Mouse (Mus musculus) right cerebral cortex, adult 18-20 months (tissue): Measurements from ENCODE around the gene Mkrn2os.
"Not testable (repeated sequence)": the region's sequence is repeated elsewhere in the genome, so short reads cannot be mapped to it uniquely, and the experiment has no call there.

Experiments used
- DNase-seq: peaks from one replicate; pipeline ENCODE4 v3.0.0; 2022; ENCODE audit warnings: mixed read lengths

Gene Mkrn2os

DNA sequence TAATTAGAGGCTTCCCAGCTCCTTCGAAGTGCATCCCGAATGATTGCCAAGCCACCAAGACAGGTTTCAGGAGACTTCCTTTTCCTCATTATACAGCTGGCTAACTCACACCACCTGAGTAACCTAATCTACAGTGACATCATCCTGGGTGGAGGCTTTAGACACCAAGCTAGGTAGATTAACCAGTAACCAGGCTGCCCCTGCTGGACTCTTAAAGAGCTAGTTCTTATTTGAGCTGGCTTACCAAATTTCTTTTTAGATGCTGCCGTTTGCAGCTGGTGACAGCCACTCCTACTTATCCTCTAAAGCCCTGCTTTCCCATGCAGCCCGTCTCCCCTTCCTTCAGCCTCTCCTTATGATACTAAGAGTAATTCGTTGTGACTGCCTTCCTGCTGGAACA lies at the start of gene Mkrn2os:
Gene Mkrn2os, minus strand, starts transcription at position 119 of the 400 bp plus-strand sequence.
- DNase-seq: no peak

- not testable (repeated sequence) for DNase-seq
Measured at GRCm38 (mm10) chr6:115638188-115638587, 45.8 kb upstream of the Mkrn2os start.

DNA sequence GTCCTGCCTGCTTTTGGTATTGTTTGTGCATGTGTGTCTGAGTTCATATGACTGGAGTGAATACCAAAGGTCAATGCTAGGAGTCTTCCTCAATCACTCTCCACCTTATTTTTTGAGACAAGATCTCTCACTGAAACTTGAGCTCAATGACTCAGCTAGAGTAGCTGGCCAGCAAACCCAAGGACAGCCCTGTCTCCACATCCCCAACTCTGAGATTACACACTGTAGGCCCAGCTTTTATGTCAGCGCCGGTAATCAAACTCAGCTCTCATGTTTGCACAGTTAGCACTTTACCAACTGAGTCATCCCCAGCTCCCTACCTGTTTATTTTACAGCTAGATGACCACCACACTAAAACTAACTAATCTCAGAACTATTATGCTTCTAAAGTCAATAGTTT lies 41.6 kb upstream of the Mkrn2os start:
- no peak for DNase-seq

DNA sequence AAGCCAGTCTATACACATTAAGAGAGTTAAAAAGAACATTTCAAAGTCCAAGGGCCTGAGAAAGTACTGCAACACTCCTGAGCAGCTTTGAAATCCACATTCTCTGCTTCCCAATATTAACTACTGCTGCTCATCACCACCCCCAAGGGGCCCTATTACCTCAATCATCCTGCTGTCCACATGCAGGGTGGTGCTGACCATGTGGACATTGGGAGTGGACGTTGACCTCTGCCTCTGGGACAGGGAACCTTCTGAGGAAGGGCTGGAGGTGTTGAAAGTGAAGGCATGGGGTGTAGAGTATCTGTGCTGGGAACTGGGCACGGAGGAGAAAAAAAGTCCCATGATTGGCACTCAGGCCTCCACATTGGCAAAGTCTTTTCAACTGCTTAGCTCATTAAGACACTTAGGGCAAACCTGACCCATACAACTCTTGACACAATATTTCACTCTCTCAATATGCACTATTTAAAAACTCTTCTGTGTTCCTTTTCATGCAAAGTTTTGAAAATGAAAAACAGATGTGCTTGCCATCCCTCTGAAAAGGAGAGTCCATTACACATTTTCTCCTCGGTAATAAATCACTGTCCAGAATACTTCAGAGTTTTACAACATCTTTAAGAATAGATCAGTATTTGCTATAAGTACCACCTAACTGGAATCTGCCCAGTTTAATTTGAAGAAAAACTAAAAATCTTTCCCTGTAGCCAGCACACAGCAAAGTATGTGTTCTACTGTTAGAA lies 38.9 kb upstream of the Mkrn2os start:
- no peak for DNase-seq

GRCm38 (mm10) chr6:115626121-115626520 lies 33.7 kb upstream of the Mkrn2os start:
- DNase-seq: no peak

DNA sequence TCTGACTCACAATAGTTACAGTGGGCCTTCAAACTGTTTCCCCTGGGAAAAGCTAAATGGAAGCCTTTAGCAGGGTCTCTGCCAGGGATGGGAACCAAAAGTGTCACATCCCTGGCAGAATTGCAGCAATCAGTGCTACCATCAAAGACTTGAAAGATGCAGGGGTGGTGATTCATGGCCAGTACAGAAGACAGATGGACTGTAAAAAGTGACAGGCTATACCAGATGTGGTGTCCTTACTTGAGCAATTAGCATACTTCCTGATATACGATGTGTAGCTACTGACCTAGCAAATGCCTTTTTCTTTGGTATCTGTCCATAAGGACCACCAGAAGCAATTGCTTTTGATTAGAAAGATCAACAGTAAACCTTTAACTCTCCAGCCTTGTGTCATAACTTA lies 28.6 kb upstream of the Mkrn2os start:
- no peak for DNase-seq

DNA sequence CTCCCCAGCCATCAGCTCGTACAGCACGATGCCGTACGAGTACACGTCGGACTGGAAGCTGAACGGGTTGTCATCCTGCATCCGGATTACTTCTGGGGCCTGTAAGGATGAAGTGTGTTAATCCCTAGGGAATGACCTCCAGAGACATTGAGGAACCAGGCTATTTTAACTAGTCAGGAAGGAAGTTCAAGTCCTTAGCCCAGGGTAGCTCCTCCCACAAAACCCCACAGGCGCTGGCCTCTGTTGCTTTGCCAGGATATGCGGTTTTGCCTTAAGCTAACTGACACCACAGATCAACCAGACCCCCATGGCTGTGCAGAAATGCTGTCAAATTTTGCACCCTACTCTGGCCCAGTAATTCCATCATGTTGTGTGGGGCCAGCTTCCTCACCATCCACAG lies 27.4 kb upstream of the Mkrn2os start:
- DNase-seq: no peak

DNA sequence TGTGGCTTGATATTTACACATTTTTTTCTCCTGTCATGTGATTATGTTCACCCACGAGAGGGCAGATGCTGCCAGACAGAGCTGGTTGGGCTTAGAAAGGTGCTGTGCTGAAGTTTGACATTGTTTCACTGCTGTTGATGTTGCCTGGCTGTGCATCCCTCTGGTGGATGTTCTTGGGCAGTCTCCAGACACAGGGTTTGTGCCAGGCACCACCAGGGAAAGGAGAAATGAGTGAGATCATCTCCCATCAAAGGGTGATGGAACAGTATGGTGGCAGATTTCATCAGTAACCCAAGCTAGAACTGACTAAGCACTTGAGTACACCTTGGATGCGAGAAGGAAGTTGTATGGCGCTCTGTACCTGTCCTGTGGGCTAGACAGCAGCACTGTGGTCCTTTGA lies 23.6 kb upstream of the Mkrn2os start:
- DNase-seq: no peak

GRCm38 (mm10) chr6:115613793-115614192 lies 21.4 kb upstream of the Mkrn2os start:
- peak; percentile 55 for DNase-seq

DNA sequence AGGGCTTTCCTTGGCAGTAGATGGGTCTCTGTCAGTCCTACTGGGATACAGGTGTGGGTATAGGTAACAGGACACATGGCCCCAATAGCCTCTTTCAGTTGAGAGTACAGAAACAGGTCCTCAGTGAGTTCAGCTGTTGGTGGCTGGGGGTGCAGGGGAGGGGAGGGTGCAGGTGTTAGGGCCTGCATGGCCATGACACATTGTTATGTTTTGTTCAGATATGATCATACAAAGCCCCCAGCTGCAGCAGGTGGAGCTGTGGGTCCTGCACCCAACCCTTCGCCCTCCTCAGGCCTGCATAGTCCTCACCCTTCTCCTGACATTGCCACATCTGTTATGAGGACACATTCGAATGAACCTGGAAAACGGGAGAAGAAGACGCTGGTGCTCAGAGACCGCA lies 17.9 kb upstream of the Mkrn2os start:
- DNase-seq: no peak

DNA sequence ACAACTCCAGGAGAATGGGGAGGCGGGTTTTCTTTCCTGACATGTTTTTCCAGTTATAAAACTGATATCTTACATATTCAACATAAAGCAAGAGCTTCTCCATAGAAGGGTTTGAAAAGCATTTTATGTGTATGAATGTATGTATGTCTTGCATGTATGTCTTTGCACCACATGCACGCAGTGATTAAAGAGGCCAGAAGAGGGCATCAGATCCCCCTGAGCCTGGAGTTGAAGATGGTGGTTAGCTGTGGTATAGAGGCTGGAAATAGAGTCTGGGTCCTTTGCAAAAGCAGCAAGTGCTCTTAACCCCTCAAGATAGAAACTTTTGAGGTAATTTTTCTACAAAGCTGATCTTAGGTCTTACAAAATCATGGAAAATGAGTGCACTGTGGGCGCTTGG lies 16.7 kb upstream of the Mkrn2os start:
- no peak for DNase-seq

GRCm38 (mm10) chr6:115607429-115607828 lies 15.1 kb upstream of the Mkrn2os start:
- DNase-seq: peak; percentile 68

- DNase-seq: no peak
Measured at GRCm38 (mm10) chr6:115606461-115606860, 14.1 kb upstream of the Mkrn2os start.

DNA sequence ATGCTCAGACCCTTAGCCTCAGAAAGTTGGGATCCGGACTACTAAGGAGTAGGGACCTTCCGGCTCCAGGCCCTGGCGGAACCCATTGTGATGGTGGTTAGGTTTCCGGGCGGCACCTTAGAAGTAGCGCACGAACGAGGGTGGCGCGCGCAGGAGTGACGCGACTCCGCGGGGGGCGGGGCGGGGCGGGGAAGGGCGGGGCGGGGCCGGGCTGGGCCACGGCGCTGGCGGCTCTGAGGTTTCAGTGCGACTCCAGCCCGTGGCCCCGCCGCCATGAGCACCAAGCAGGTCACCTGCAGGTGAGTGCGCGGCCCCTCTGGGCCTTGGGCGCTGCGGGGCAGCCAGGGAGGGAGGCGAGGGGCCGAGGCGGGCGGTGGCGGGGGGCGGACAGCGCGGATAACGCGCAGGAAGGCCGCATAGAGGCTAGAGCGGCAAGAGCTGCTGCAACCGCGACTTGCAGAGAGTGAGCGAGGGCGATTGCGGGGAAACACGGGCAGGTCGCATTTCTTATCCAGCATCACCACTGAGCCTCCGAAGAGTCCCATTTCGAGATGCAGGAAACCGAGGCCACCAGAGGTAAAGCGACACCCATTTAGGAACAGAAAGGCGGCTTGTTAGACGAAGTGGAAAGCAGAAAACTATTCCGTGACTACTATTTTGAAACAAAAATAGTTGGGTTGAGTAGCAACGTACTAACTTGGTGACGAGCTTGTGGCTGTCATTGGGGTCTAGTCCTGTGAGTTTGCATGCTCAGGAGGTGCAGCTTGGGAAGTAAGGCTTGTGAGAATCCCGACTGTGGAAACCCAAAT lies 9.5 kb upstream of the Mkrn2os start, which contains the start of gene Mkrn2:
Gene Mkrn2, plus strand, starts transcription at position 188 of the 809 bp plus-strand sequence.
- peak; percentile 79 for DNase-seq

DNA sequence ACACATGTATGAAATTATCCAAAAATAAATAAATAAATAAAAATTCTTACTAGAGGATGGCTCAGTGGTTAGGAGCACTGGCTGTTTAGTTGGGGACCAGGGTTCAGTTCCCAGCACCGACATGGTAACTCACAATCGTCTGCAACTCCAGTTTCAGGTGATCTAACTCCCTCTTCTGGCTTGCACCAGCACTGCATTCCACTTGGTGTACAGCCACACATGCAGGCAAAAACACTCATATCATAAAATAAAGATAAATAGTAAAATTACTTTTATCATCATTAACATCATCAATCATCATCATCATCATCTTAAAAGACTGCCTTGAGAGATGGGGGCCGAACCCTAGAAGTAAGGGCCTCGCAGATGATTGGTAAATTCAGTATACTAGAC lies 8.9 kb upstream of the Mkrn2os start:
- no peak for DNase-seq

GRCm38 (mm10) chr6:115595667-115596066 lies 3.3 kb upstream of the Mkrn2os start:
- DNase-seq: no peak

DNA sequence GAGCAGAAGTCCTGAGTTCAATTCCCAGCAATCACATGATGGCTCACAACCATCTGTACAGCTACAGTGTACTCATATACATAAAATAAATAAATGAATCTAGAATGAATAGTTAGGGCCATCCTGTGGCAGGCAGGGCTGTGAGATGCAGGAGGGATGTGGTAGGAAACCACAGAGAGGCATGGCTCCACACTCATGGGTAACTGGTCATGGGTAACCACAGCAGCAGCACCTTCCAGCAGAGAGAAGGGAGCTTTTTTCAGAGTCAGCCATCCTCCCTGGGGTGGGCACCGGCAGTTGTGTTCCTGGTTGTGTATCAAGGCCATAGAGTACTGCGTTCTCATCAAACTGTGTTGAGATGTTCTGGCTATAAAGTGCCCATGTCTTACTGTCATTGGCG lies 2.1 kb upstream of the Mkrn2os start:
- DNase-seq: no peak

DNA sequence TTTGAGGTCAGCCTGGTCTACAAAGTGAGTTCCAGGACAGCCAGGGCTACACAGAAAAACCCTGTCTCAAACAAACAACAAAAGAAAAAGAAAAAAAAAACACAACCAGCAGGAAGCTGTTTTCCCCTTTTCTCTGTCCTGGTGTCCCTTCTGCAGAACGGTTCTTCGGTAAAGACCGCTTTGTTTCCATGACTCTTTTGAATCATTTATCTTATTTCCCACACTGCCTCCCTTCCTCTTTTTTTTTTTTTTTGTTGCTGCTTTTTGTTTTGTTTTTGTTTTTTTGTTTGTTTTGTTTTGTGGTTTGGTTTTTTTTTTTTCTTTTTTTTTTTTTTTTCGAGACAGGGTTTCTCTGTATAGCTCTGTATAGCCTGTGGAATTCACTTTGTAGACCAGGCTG lies 876 bp upstream of the Mkrn2os start:
- DNase-seq: no peak

- no peak for DNase-seq
Measured at GRCm38 (mm10) chr6:115591692-115592359, 550 bp downstream of the Mkrn2os start.

- DNase-seq: no peak
Measured at GRCm38 (mm10) chr6:115586321-115586720, 6.1 kb downstream of the Mkrn2os start.

- DNase-seq: no peak
Measured at GRCm38 (mm10) chr6:115584176-115584575, 8.2 kb downstream of the Mkrn2os start.

DNA sequence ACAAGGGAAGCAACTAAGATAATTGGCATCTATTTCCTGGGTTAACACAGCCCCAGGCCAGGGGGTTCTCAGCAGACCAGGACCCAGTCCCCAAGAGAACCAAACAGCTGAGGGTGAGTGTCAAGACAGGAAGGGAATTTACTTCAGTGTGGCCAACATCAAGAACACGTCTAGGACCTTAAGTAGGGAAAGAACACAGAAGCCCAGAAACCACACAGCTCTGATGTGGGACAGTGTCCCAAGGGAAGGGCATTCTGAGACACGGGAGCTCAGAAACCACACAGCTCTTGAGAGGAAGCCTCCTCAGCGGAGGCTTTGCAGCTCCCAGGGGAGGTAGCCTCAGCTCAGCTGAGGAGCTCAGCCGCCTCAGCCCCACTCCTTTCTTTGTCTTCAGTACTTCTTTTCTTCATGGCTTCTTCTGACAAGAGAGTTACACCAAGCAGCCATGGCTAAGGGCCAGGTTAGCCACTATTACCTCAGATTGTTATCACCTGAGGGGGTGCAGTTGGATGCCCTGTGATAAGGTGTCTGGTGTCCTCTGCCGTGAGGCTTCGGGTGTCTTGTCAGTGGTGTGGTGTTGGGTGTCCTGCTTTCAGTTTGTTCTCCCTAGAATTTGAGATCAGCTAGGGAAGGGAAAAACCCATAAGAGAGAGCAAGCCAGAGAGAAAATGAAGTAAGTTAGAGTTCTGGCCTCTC lies 8.8 kb downstream of the Mkrn2os start:
- no peak for DNase-seq
